Mouse (Mus musculus) cerebellum, postnatal 10 days (tissue): ENCODE measurements around the gene Bcl2l11.
"Not testable (repeated sequence)": the region's sequence is repeated elsewhere in the genome, so short reads cannot be mapped to it uniquely, and the experiment has no call there.

Experiments used
- DNase-seq, 2 experiments: peaks; one replicate each; pipeline ENCODE4 v3.0.0; 2021; ENCODE audit warnings: mixed read lengths in 2 of 2

The Bcl2l11 gene

GRCm38 (mm10) chr2:128125635-128126470 lies at the start of gene Bcl2l11:
Bcl2l11 (plus strand) TSS chr2:128126038.
- peak; percentile 99 for DNase-seq

- DNase-seq, result peak; percentile 62 to 70
Observed at GRCm38 (mm10) chr2:128076936-128077335, 48.9 kb upstream of the Bcl2l11 start.

GRCm38 (mm10) chr2:128078859-128079258 lies 47.0 kb upstream of the Bcl2l11 start:
- peak; percentile 23 for DNase-seq

GRCm38 (mm10) chr2:128079316-128079715 lies 46.5 kb upstream of the Bcl2l11 start:
- no peak for DNase-seq

GRCm38 (mm10) chr2:128083844-128084243 lies 42.0 kb upstream of the Bcl2l11 start:
- no peak for DNase-seq

- no peak for DNase-seq
Observed at GRCm38 (mm10) chr2:128084607-128085006, 41.2 kb upstream of the Bcl2l11 start.

GRCm38 (mm10) chr2:128085481-128085880 lies 40.4 kb upstream of the Bcl2l11 start:
- DNase-seq, result no peak

GRCm38 (mm10) chr2:128086301-128086886 lies 39.4 kb upstream of the Bcl2l11 start:
- no peak for DNase-seq

GRCm38 (mm10) chr2:128086996-128087526 lies 38.8 kb upstream of the Bcl2l11 start:
- no peak for DNase-seq

GRCm38 (mm10) chr2:128087798-128088545 lies 37.9 kb upstream of the Bcl2l11 start:
- no peak for DNase-seq

GRCm38 (mm10) chr2:128090283-128090885 lies 35.5 kb upstream of the Bcl2l11 start:
- DNase-seq, result no peak

- DNase-seq, result no peak
Observed at GRCm38 (mm10) chr2:128091431-128092369, 34.1 kb upstream of the Bcl2l11 start.

- DNase-seq, result no peak
Observed at GRCm38 (mm10) chr2:128092451-128092850, 33.4 kb upstream of the Bcl2l11 start.

GRCm38 (mm10) chr2:128094196-128094595 lies 31.6 kb upstream of the Bcl2l11 start:
- peak in 1 of 2 experiments; percentile 14 for DNase-seq

GRCm38 (mm10) chr2:128094602-128095001 lies 31.2 kb upstream of the Bcl2l11 start:
- DNase-seq, result no peak

- no peak for DNase-seq
Observed at GRCm38 (mm10) chr2:128095270-128095669, 30.6 kb upstream of the Bcl2l11 start.

- DNase-seq, result no peak
Observed at GRCm38 (mm10) chr2:128096070-128096469, 29.8 kb upstream of the Bcl2l11 start.

GRCm38 (mm10) chr2:128098118-128098517 lies 27.7 kb upstream of the Bcl2l11 start:
- DNase-seq, result not testable (repeated sequence)

- DNase-seq, result peak; percentile 49 to 64
Observed at GRCm38 (mm10) chr2:128102086-128102485, 23.8 kb upstream of the Bcl2l11 start.

- no peak for DNase-seq
Observed at GRCm38 (mm10) chr2:128104815-128105214, 21.0 kb upstream of the Bcl2l11 start.

- no peak for DNase-seq
Observed at GRCm38 (mm10) chr2:128105651-128106050, 20.2 kb upstream of the Bcl2l11 start.

- DNase-seq, result no peak
Observed at GRCm38 (mm10) chr2:128111537-128111936, 14.3 kb upstream of the Bcl2l11 start.
